Mouse (Mus musculus): Measurements from ENCODE around the gene Mybbp1a. TPM values are rescaled to one million over a fixed set of nuclear protein-coding genes. Genes with fewer than 3 reads are reported as not detected.
A peak's percentile ranks its signal among the peaks of the same experiment; 100 is the strongest.

The Mybbp1a gene
- polyA plus RNA-seq, 2 experiments: 110 to 127 TPM

DNA sequence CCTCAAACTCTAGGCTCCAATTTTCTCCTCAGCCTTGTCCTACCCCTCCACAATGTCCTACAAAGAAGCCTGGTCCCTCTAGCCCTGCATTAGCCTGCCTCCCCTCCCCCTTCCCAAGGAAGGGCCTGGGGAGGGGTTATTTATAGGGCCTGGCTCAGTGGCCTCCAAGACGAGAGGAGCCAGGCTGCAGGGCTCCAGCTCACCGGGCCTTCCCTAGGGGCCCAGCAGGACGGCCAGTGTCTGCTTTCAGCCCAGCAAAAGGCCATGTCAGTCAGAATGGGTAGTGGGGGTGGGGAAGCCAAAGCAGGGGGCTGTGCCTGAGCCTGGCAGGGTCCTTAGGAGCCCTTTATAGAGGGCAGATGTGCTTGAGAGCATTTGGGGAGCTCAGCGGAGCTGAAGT is 23.8 kb upstream of the Mybbp1a start:
- peaks cover 4% of the 10 kb centered on the region; the same call in 1 of the 2 replicates for H3K4me1 ChIP-seq (ENCODE audit: control insufficient read depth, insufficient read depth, low read length)
- no peaks in the 10 kb centered on the region for H3K36me3 ChIP-seq (ENCODE audit: control insufficient read depth, insufficient read depth, low read length)
- H3K9ac ChIP-seq (ENCODE audit: low read depth, low read length, severe bottlenecking): peak overlapping the region; percentile 12; the same call in 1 of the 2 replicates
- H3K4me3 ChIP-seq (replicated peaks; ENCODE audit: low read length): no peak overlapping the region
- H3K4me2 ChIP-seq (replicated peaks; ENCODE audit: low read depth, low read length, severe bottlenecking): no peak overlapping the region
- no peaks in the 10 kb centered on the region for H3K9me3 ChIP-seq (ENCODE audit: control insufficient read depth, low read length)
- TF ChIP-seq POLR2A (IDR thresholded peaks at IDR 0.05; ENCODE audit: borderline replicate concordance, extremely low read depth, insufficient read depth, insufficient read length): no peak
- no peaks in the 10 kb centered on the region for H3K27me3 ChIP-seq (ENCODE audit: control insufficient read depth, insufficient read depth, low read length)
- DNase-seq (ENCODE audit: low spot score) (no peak), ATAC-seq (ENCODE audit: low FRiP score, low read depth) (no peak)
- no peak overlapping the region for H3K27ac ChIP-seq (replicated peaks; ENCODE audit: low read depth, low read length)
- 13% methylated on average over 4 of the region's 4 CpGs for WGBS

DNA sequence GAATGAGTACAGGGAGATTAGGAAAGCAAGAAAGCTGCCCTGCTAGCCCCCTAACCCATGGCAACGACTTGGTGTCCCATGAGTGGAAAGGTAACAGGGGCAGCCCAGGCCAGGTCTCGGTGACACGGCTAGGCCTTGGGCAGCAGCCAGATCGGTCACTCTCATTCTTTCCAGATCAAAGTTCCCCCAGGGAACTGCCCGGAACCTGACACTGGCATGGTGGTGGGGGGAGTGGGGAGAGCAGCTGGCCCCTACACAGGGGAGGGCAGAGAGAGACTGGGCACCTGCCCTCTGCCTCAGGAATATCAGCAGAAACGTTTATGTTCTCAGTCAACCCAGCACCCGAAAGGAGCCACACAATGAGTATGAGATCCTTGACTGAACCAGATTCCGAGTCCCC is 22.9 kb upstream of the Mybbp1a start:
- Histone ChIP-seq H3K4me1 (ENCODE audit: control insufficient read depth, insufficient read depth, low read length) (peaks cover 4% of the 10 kb centered on the region; the same call in 1 of the 2 replicates), H3K4me2 (replicated peaks; ENCODE audit: low read depth, low read length, severe bottlenecking) (no peak overlapping the region), H3K9me3 (ENCODE audit: control insufficient read depth, low read length) (no peaks in the 10 kb centered on the region), H3K27me3 (ENCODE audit: control insufficient read depth, insufficient read depth, low read length) (no peaks in the 10 kb centered on the region), H3K9ac (ENCODE audit: low read depth, low read length, severe bottlenecking) (no peak overlapping the region), H3K4me3 (replicated peaks; ENCODE audit: low read length) (no peak overlapping the region), H3K36me3 (ENCODE audit: control insufficient read depth, insufficient read depth, low read length) (no peaks in the 10 kb centered on the region), H3K27ac (replicated peaks; ENCODE audit: low read depth, low read length) (no peak overlapping the region)
- WGBS: 42% methylated on average over 8 of the region's 8 CpGs
- ATAC-seq (ENCODE audit: low FRiP score, low read depth) (no peak), DNase-seq (ENCODE audit: low spot score) (no peak)
- no peak for TF ChIP-seq POLR2A (IDR thresholded peaks at IDR 0.05; ENCODE audit: borderline replicate concordance, extremely low read depth, insufficient read depth, insufficient read length)

GRCm38 (mm10) chr11:72419006-72419405 is 22.1 kb upstream of the Mybbp1a start:
- no peak for TF ChIP-seq POLR2A (IDR thresholded peaks at IDR 0.05; ENCODE audit: borderline replicate concordance, extremely low read depth, insufficient read depth, insufficient read length)
- Histone ChIP-seq H3K27ac (replicated peaks; ENCODE audit: low read depth, low read length) (no peak overlapping the region), H3K4me3 (replicated peaks; ENCODE audit: low read length) (no peak overlapping the region), H3K4me1 (ENCODE audit: control insufficient read depth, insufficient read depth, low read length) (peaks cover 4% of the 10 kb centered on the region; the same call in 1 of the 2 replicates), H3K36me3 (ENCODE audit: control insufficient read depth, insufficient read depth, low read length) (no peaks in the 10 kb centered on the region), H3K9me3 (ENCODE audit: control insufficient read depth, low read length) (no peaks in the 10 kb centered on the region), H3K27me3 (ENCODE audit: control insufficient read depth, insufficient read depth, low read length) (no peaks in the 10 kb centered on the region), H3K4me2 (replicated peaks; ENCODE audit: low read depth, low read length, severe bottlenecking) (no peak overlapping the region), H3K9ac (ENCODE audit: low read depth, low read length, severe bottlenecking) (no peak overlapping the region)
- 86% methylated on average over 6 of the region's 6 CpGs for WGBS
- DNase-seq (ENCODE audit: low spot score) (no peak), ATAC-seq (ENCODE audit: low FRiP score, low read depth) (no peak)

DNA sequence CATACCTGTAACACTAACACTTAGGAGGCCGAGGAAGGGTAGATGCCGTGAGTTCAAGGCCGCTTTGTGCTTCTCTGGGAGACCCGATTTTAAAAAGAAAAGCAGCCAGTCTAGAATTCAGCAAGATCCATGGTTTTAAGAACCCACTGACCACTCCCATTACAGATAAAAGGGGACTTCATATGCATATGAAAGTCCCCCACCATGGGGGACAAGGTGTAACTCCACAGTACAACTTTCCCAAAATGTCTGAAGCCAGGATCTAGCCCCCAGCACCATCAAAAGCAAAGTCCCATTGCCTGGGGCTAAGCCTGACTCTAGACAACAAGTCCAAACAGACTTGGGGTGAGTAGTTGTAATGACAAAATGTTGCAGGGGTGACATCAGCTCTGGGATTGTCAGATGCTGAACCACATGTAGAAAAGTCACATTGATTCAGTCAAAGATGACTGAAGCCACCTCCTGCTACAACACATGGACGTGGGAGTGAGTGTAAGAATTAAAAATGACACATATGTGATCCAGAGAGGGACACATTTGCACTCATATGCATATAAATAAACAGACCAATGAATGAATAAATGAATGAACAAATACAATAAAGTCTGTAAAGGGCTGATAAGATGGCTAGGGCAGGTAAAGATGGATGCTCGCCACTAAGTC is 20.6 kb upstream of the Mybbp1a start:
- no peak for TF ChIP-seq POLR2A (IDR thresholded peaks at IDR 0.05; ENCODE audit: borderline replicate concordance, extremely low read depth, insufficient read depth, insufficient read length)
- Histone ChIP-seq H3K4me2 (replicated peaks; ENCODE audit: low read depth, low read length, severe bottlenecking) (no peak overlapping the region), H3K36me3 (ENCODE audit: control insufficient read depth, insufficient read depth, low read length) (no peaks in the 10 kb centered on the region), H3K4me1 (ENCODE audit: control insufficient read depth, insufficient read depth, low read length) (peaks cover 4% of the 10 kb centered on the region; the same call in 1 of the 2 replicates), H3K27me3 (ENCODE audit: control insufficient read depth, insufficient read depth, low read length) (no peaks in the 10 kb centered on the region), H3K9me3 (ENCODE audit: control insufficient read depth, low read length) (no peaks in the 10 kb centered on the region), H3K9ac (ENCODE audit: low read depth, low read length, severe bottlenecking) (no peak overlapping the region), H3K4me3 (replicated peaks; ENCODE audit: low read length) (no peak overlapping the region), H3K27ac (replicated peaks; ENCODE audit: low read depth, low read length) (no peak overlapping the region)
- 85% methylated on average over 6 of the region's 6 CpGs for WGBS
- DNase-seq (ENCODE audit: low spot score) (no peak), ATAC-seq (ENCODE audit: low FRiP score, low read depth) (no peak)

- H3K27me3 ChIP-seq (ENCODE audit: control insufficient read depth, insufficient read depth, low read length): no peaks in the 10 kb centered on the region
- H3K27ac ChIP-seq (replicated peaks; ENCODE audit: low read depth, low read length): no peak overlapping the region
- H3K9me3 ChIP-seq (ENCODE audit: control insufficient read depth, low read length): no peaks in the 10 kb centered on the region
- WGBS: 83% methylated on average over 11 of the region's 11 CpGs
- no peak for TF ChIP-seq POLR2A (IDR thresholded peaks at IDR 0.05; ENCODE audit: borderline replicate concordance, extremely low read depth, insufficient read depth, insufficient read length)
- H3K4me1 ChIP-seq (ENCODE audit: control insufficient read depth, insufficient read depth, low read length): peaks cover 4% of the 10 kb centered on the region; the same call in 1 of the 2 replicates
- no peak for ATAC-seq (ENCODE audit: low FRiP score, low read depth)
- no peak overlapping the region for H3K9ac ChIP-seq (ENCODE audit: low read depth, low read length, severe bottlenecking)
- H3K36me3 ChIP-seq (ENCODE audit: control insufficient read depth, insufficient read depth, low read length): no peaks in the 10 kb centered on the region
- no peak for DNase-seq (ENCODE audit: low spot score)
- no peak overlapping the region for H3K4me3 ChIP-seq (replicated peaks; ENCODE audit: low read length)
- H3K4me2 ChIP-seq (replicated peaks; ENCODE audit: low read depth, low read length, severe bottlenecking): no peak overlapping the region
Observed at GRCm38 (mm10) chr11:72421518-72422278, 19.5 kb upstream of the Mybbp1a start.
